Mouse (Mus musculus) thymus, adult 2 months (tissue): ENCODE results near the gene Grn.

ENCODE experiments used
- CTCF ChIP-seq: fragments of 200-500 bp; IDR thresholded peaks from 2 replicates; pipeline ENCODE4 v1.5.1; 2012; ENCODE audit warnings: mild to moderate bottlenecking, control low read depth, low read length, moderate library complexity, borderline replicate concordance; ENCODE audit not compliant: control insufficient read depth, poor library complexity, insufficient read depth; ENCODE audit errors: extremely low read depth
- POLR2A ChIP-seq: fragments of 200-500 bp; IDR thresholded peaks from 2 replicates; pipeline ENCODE4 v1.6.1; 2012; ENCODE audit warnings: mild to moderate bottlenecking, low read length, control low read depth, moderate library complexity; ENCODE audit not compliant: control insufficient read depth, poor library complexity, insufficient read depth; ENCODE audit errors: extremely low read depth

DNA sequence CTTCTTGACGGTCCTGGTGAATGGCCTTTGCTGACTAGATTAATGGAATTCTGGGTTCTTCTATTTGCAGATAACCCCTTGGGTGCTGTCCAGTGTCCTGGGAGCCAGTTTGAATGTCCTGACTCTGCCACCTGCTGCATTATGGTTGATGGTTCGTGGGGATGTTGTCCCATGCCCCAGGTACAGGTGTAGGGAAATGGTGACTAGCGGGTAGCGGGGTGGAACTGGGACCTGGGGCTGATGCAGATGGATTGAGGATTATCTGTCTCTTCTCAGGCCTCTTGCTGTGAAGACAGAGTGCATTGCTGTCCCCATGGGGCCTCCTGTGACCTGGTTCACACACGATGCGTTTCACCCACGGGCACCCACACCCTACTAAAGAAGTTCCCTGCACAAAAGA is 3.8 kb downstream of the Grn start:
- TF ChIP-seq CTCF (no peak), POLR2A (no peak)
